Mouse (Mus musculus) intestine, embryonic 14.5 days (tissue): ENCODE measurements at regions not wholly inside any gene's neighbourhood (a gene's known extent, or its start where the extent isn't known, plus 50 kb on each side); places are given as distances from the start of the nearest gene placed in this dataset.
A peak's percentile ranks its signal among the peaks of the same experiment; 100 is the strongest.

Experiments used
- ATAC-seq: fragments of 200-750 bp; cut with Nextera tagmentation; replicated peaks from 2 replicates; pipeline ENCODE4 v1.8.0; 2017; ENCODE audit warnings: low read depth, moderate number of reproducible peaks, moderate TSS enrichment, moderate library complexity; ENCODE audit not compliant: low FRiP score, low TSS enrichment
- DNase-seq: peaks from one replicate; pipeline ENCODE4 v3.0.0-alpha.2; 2018; ENCODE audit warnings: low spot score
- H3K27ac ChIP-seq: fragments of 300-500 bp; sonication (generic); 2 replicates; pipeline ENCODE4 v1.5.1; 2014; ENCODE audit warnings: low read depth, mild to moderate bottlenecking, control low read depth
- H3K27me3 ChIP-seq: fragments of 300-500 bp; sonication (generic); replicated peaks from 2 replicates; pipeline ENCODE4 v1.6.1; 2014; ENCODE audit warnings: low read length, control low read depth; ENCODE audit not compliant: control insufficient read depth, insufficient read depth
- H3K36me3 ChIP-seq: fragments of 300-500 bp; sonication (generic); 2 replicates; pipeline ENCODE4 v1.6.1; 2014; ENCODE audit warnings: low read length, control low read depth; ENCODE audit not compliant: control insufficient read depth, insufficient read depth
- H3K4me1 ChIP-seq: fragments of 300-500 bp; sonication (generic); replicated peaks from 2 replicates; pipeline ENCODE4 v1.6.1; 2014; ENCODE audit warnings: low read length, control low read depth, mixed read lengths; ENCODE audit not compliant: control insufficient read depth, insufficient read depth
- H3K4me2 ChIP-seq: fragments of 300-500 bp; sonication (generic); 2 replicates; pipeline ENCODE4 v1.6.1; 2014; ENCODE audit warnings: low read length
- H3K4me3 ChIP-seq: fragments of 300-500 bp; sonication (generic); 2 replicates; pipeline ENCODE4 v1.5.1; 2014; ENCODE audit warnings: low read depth, low read length, control low read depth, mixed read lengths
- H3K9ac ChIP-seq: fragments of 300-500 bp; sonication (generic); 2 replicates; pipeline ENCODE4 v1.6.1; 2014; ENCODE audit warnings: mild to moderate bottlenecking, low read length
- H3K9me3 ChIP-seq: fragments of 300-500 bp; sonication (generic); 2 replicates; pipeline ENCODE4 v1.6.1; 2016; ENCODE audit warnings: low read length, control low read depth; ENCODE audit not compliant: control insufficient read depth
- WGBS: fragments of 180-500 bp; shearing (Covaris S2); extraction: QIAGEN DNeasy Blood & Tissue Kit; methylation state at CpG from one replicate; pipeline ENCODE4 v1.1.7; 2014; 5-methylcytosine and 5-hydroxymethylcytosine counted together

DNA sequence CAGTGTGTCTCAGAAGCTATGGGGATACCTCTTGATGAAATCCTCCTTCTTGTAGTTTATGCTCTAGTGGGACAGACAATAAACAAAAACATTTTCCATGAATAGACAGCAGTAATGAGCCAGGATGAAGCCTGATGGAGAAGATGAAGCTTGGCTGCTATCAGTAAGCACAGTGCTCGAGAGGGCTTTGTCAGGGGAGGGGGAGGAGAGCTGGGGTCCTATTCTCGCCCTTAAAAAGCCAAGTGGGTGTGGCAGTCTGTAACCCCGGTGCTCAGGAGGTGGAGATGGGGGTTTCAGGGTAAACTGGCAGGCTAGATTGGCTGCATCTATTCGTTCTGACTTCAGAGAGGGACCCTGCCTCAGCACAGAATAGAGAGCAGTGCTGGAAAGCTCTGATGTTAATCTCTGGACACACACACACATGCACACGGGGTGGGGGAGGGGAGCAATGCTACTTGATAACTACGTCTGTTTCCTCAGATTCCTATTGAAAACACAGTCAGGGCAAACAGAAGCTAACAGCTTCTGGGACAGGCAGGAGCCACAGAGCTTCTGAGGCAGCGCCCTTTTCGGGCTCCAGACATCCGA is 118.4 kb downstream of the Nufip1 start:
- DNase-seq (peak; percentile 44), ATAC-seq (no peak)
- H3K4me3 ChIP-seq, result no peak overlapping the region
- no peaks in the 10 kb centered on the region for H3K4me1 ChIP-seq
- 60% methylated on average over 9 of the region's 9 CpGs for WGBS
- no peaks in the 10 kb centered on the region for H3K27me3 ChIP-seq
- H3K27ac ChIP-seq, result no peak overlapping the region
- H3K36me3 ChIP-seq, result no peaks in the 10 kb centered on the region
- no peaks in the 10 kb centered on the region for H3K9me3 ChIP-seq
- H3K9ac ChIP-seq, result no peak overlapping the region
- no peak overlapping the region for H3K4me2 ChIP-seq

DNA sequence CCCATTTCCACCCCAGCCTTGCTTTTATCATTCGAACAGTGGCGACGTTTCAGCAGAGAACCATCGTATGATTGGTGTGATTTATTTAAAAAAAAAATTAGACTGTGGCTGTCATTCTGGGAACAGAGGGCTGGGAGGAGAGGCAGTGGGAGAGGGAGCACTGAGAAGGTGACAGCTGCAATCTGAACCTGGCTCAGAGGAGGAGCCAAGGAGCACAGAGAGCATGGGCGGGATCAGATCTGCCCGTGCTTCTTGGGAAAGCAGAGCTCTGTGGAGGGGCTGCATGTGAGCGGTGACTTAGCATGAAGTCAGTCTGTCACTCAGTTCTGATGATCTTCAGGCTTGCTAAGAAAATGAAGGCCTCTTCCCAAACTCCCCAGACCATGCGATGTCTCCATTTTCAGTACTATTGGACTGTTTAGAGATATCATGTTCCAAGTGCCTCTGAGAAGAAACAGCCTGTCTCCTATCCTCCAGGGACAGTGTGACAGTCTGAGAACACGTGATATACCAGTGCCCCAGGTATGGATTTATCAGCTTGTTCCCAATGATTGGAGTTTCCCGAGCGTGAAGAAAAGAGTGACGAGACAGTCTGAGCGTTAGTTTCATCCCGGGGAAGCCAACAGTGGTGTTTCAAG is 129.3 kb downstream of the Nufip1 start:
- DNase-seq (no peak), ATAC-seq (no peak)
- Histone ChIP-seq H3K9ac (no peak overlapping the region), H3K27ac (no peak overlapping the region), H3K4me2 (no peak overlapping the region), H3K36me3 (no peaks in the 10 kb centered on the region), H3K27me3 (no peaks in the 10 kb centered on the region), H3K4me3 (no peak overlapping the region), H3K4me1 (peaks cover 10% of the 10 kb centered on the region; the same call in 1 of the 2 replicates), H3K9me3 (no peaks in the 10 kb centered on the region)
- 78% methylated on average over 14 of the region's 14 CpGs for WGBS

- Histone ChIP-seq H3K36me3 (no peaks in the 10 kb centered on the region), H3K4me1 (peaks cover 10% of the 10 kb centered on the region; the same call in 1 of the 2 replicates), H3K27ac (peak overlapping the region; percentile 8; the same call in 1 of the 2 replicates), H3K9ac (no peak overlapping the region), H3K4me3 (no peak overlapping the region), H3K9me3 (no peaks in the 10 kb centered on the region), H3K4me2 (0 out of 2 replicates have a peak overlapping the region, but pooled peaks have one; percentile 5), H3K27me3 (no peaks in the 10 kb centered on the region)
- DNase-seq (peak; percentile 62), ATAC-seq (peak; percentile 55; the same call in 1 of the 2 replicates)
- 52% methylated on average over 14 of the region's 14 CpGs for WGBS
Observed at GRCm38 (mm10) chr14:76243581-76244337, 133.1 kb downstream of the Nufip1 start.

DNA sequence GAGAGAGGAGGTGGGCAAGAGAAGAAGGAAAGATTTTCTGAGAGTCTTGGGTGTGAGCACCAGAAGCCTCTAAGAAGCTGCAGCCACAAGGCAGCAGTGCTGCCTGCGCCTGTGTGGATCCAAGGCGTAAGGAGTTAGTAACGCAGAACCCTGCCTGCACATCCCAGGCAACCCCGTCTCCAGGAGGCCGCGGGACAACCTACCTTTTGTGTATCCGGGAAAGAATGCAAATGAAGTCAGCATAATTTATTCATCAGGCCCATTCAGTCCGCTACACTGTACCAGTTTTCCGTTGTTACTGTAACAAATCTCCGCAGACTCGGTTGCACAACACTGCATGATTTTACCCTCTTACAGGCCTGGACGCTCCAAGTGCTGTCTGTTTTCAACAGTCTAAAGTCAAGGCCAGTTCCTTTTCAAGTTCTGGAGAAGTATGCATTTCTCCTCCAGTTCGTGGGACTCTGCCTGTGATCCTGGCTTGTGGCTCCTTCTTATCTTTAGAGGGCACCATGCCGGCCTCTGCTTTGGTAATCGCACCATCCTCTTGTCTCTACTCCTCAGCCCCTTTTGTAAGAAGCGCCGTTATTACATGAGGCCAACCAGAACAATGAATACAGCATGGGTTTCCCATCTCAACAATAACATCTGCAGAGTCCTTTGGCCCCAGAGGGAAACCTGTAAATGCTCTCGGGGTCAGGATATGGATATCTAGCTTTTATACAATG is 133.8 kb downstream of the Nufip1 start:
- Histone ChIP-seq H3K27me3 (no peaks in the 10 kb centered on the region), H3K9ac (no peak overlapping the region), H3K4me2 (0 out of 2 replicates have a peak overlapping the region, but pooled peaks have one; percentile 5), H3K27ac (peak overlapping the region; percentile 8; the same call in 1 of the 2 replicates), H3K9me3 (no peaks in the 10 kb centered on the region), H3K4me1 (peaks cover 10% of the 10 kb centered on the region; the same call in 1 of the 2 replicates), H3K36me3 (no peaks in the 10 kb centered on the region), H3K4me3 (no peak overlapping the region)
- no peak for DNase-seq
- 40% methylated on average over 18 of the region's 18 CpGs for WGBS
- no peak; the same call in 1 of the 2 replicates for ATAC-seq

- ATAC-seq, result no peak
- H3K4me3 ChIP-seq, result no peak overlapping the region
- no peak overlapping the region for H3K4me2 ChIP-seq
- 60% methylated on average over 4 of the region's 4 CpGs for WGBS
- peaks cover 10% of the 10 kb centered on the region; the same call in 1 of the 2 replicates for H3K4me1 ChIP-seq
- H3K9me3 ChIP-seq, result no peaks in the 10 kb centered on the region
- no peak overlapping the region for H3K9ac ChIP-seq
- no peaks in the 10 kb centered on the region for H3K27me3 ChIP-seq
- no peak for DNase-seq
- H3K27ac ChIP-seq, result no peak overlapping the region
- H3K36me3 ChIP-seq, result no peaks in the 10 kb centered on the region
Observed at GRCm38 (mm10) chr14:76245063-76245396, 134.3 kb downstream of the Nufip1 start.

DNA sequence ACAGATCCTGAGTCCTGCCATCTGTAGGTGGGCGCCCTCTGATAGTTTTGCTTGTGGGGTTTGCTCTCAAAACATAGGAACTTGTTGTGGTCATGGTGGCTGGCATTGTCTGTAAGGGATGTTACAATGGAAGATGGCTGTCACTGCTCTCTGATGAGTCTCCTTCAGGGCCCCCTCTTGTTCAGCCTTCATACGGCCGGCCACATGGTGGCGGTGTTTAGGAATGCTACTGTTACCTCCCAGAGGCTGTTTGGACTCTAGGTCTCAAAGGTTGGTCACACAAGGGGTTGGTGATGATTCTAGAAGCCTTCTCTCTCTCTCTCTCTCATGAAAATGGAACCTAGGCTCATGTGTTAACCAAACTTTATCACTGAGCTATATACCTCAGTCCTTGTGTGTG is 137.0 kb downstream of the Nufip1 start:
- Histone ChIP-seq H3K9me3 (no peaks in the 10 kb centered on the region), H3K4me3 (no peak overlapping the region), H3K4me1 (peaks cover 10% of the 10 kb centered on the region; the same call in 1 of the 2 replicates), H3K4me2 (no peak overlapping the region), H3K9ac (no peak overlapping the region), H3K36me3 (no peaks in the 10 kb centered on the region), H3K27ac (no peak overlapping the region), H3K27me3 (no peaks in the 10 kb centered on the region)
- DNase-seq, result no peak
- ATAC-seq, result no peak
- WGBS, result 88% methylated on average over 4 of the region's 4 CpGs

GRCm38 (mm10) chr14:76253850-76254249 is 143.2 kb downstream of the Nufip1 start:
- ATAC-seq (no peak), DNase-seq (no peak)
- no peak overlapping the region for H3K9ac ChIP-seq
- no peak overlapping the region for H3K4me3 ChIP-seq
- H3K9me3 ChIP-seq, result no peaks in the 10 kb centered on the region
- no peaks in the 10 kb centered on the region for H3K36me3 ChIP-seq
- no peaks in the 10 kb centered on the region for H3K27me3 ChIP-seq
- H3K4me1 ChIP-seq, result no peaks in the 10 kb centered on the region
- no peak overlapping the region for H3K27ac ChIP-seq
- H3K4me2 ChIP-seq, result no peak overlapping the region
- 85% methylated on average over 3 of the region's 3 CpGs for WGBS
